10 mouse cellular contexts compared by ENCODE assay signal in genomic region chr6:84590961-84591745, GRCm38 (mm10). TPM values are rescaled to one million over a fixed set of nuclear protein-coding genes. Genes with fewer than 3 reads are reported as not detected.
DNase-seq lines count a peak whose midpoint lies in the region; ATAC-seq and TF ChIP-seq lines count a peak whose summit lies in the region.
"Had no signal": no experiment of that assay in that cellular context is flagged by ENCODE, and none has a peak within 500 bp of the region (broad histone marks: within the 10 kb centered on the region; RNA-seq: fewer than 3 reads in every experiment).

No protein-coding gene starts in this region.

- no peak for TF ChIP-seq CTCF in cerebellum, adult 2 months (IDR thresholded peaks at IDR 0.05; ENCODE audit: borderline replicate concordance, insufficient read depth, low read depth, low read length)

- TF ChIP-seq POLR2A in cerebellum, adult 2 months (IDR thresholded peaks at IDR 0.05; ENCODE audit: borderline replicate concordance, insufficient read depth, low read length), result no peak

- DNase-seq in heart, postnatal 14 days, result peak; percentile 3 to 17
- peak; percentile 11 to 20 for DNase-seq in right cerebral cortex, postnatal 10 days (ENCODE audit: low spot score in 2 of 2)
- no peak for DNase-seq in right cerebral cortex, postnatal 14 days
- DNase-seq in cerebellum, adult 2 months, result no peak
- no peak for DNase-seq in right cerebral cortex, postnatal 25 days

- H3K9ac ChIP-seq in heart, embryonic 11.5 days (ENCODE audit: low read depth, low read length), result no peak overlapping the region
- H3K9ac ChIP-seq in intestine, embryonic 16.5 days (ENCODE audit: low read depth, low read length), result no peak overlapping the region
- H3K9ac ChIP-seq in stomach, embryonic 14.5 days (replicated peaks; ENCODE audit: low read depth, low read length), result no peak overlapping the region

- no peaks in the 10 kb centered on the region for H3K36me3 ChIP-seq in heart, embryonic 11.5 days (ENCODE audit: control insufficient read depth, insufficient read depth, low read length)
- no peaks in the 10 kb centered on the region for H3K36me3 ChIP-seq in intestine, embryonic 16.5 days (ENCODE audit: control insufficient read depth, insufficient read depth, low read length)
- H3K36me3 ChIP-seq in stomach, embryonic 14.5 days (ENCODE audit: control insufficient read depth, insufficient read depth, low read length), result no peaks in the 10 kb centered on the region
- H3K36me3 ChIP-seq: embryonic facial prominence, embryonic 13.5 days had no signal

- no peaks in the 10 kb centered on the region for H3K9me3 ChIP-seq in heart, embryonic 11.5 days (replicated peaks; ENCODE audit: control insufficient read depth, low read length)
- H3K9me3 ChIP-seq in intestine, embryonic 16.5 days (ENCODE audit: control insufficient read depth, low read length), result no peaks in the 10 kb centered on the region
- no peaks in the 10 kb centered on the region for H3K9me3 ChIP-seq in stomach, embryonic 14.5 days (ENCODE audit: control insufficient read depth, low read depth, low read length)
- H3K9me3 ChIP-seq: embryonic facial prominence, embryonic 13.5 days had no signal

- H3K4me1 ChIP-seq in heart, embryonic 11.5 days (ENCODE audit: control insufficient read depth, insufficient read depth, low read length), result peaks cover 16% of the 10 kb centered on the region
- peaks cover 35% of the 10 kb centered on the region for H3K4me1 ChIP-seq in intestine, embryonic 16.5 days (ENCODE audit: control insufficient read depth, insufficient read depth, low read length)
- peaks cover 27% of the 10 kb centered on the region for H3K4me1 ChIP-seq in stomach, embryonic 14.5 days (ENCODE audit: control insufficient read depth, insufficient read depth, low read length)
- H3K4me1 ChIP-seq in cerebellum, adult 2 months (ENCODE audit: control insufficient read depth, insufficient read depth, low read length), result no peaks in the 10 kb centered on the region; the same call in 1 of the 2 replicates

- H3K4me3 ChIP-seq in heart, embryonic 11.5 days (ENCODE audit: low read depth, low read length), result no peak overlapping the region
- no peak overlapping the region for H3K4me3 ChIP-seq in intestine, embryonic 16.5 days (ENCODE audit: low read length)
- no peak overlapping the region for H3K4me3 ChIP-seq in stomach, embryonic 14.5 days (ENCODE audit: low read depth, low read length)
- H3K4me3 ChIP-seq in cerebellum, adult 2 months (replicated peaks; ENCODE audit: insufficient read depth, low read depth, low read length), result no peak overlapping the region
- H3K4me3 ChIP-seq: heart, adult 2 months had no signal

- H3K27ac ChIP-seq in heart, embryonic 11.5 days (ENCODE audit: low read depth, low read length), result no peak overlapping the region
- no peak overlapping the region for H3K27ac ChIP-seq in intestine, embryonic 16.5 days (ENCODE audit: low read length)
- H3K27ac ChIP-seq in stomach, embryonic 14.5 days (ENCODE audit: low read length), result peak overlapping the region; percentile 11; the same call in 1 of the 2 replicates
- H3K27ac ChIP-seq in cerebellum, adult 2 months (ENCODE audit: insufficient read depth, low read length), result no peak overlapping the region
- H3K27ac ChIP-seq: embryonic facial prominence, embryonic 13.5 days; heart, adult 2 months had no signal

- H3K4me2 ChIP-seq in heart, embryonic 11.5 days, result no peak overlapping the region
- no peak overlapping the region for H3K4me2 ChIP-seq in intestine, embryonic 16.5 days (ENCODE audit: low read depth, low read length)
- H3K4me2 ChIP-seq in stomach, embryonic 14.5 days (replicated peaks; ENCODE audit: low read depth, low read length), result no peak overlapping the region

- no peak for ATAC-seq in heart, embryonic 11.5 days (replicated peaks; ENCODE audit: insufficient number of reproducible peaks, low FRiP score, low TSS enrichment)
- peak; percentile 15; the same call in 1 of the 2 replicates for ATAC-seq in intestine, embryonic 16.5 days
- no peak for ATAC-seq in stomach, embryonic 14.5 days (ENCODE audit: insufficient number of reproducible peaks, insufficient read depth, low FRiP score, low read depth)

- H3K27me3 ChIP-seq in heart, embryonic 11.5 days (ENCODE audit: control insufficient read depth, insufficient read depth, low read length), result peaks cover 41% of the 10 kb centered on the region
- H3K27me3 ChIP-seq in intestine, embryonic 16.5 days (replicated peaks; ENCODE audit: control insufficient read depth, insufficient read depth, low read length), result peaks cover 37% of the 10 kb centered on the region
- H3K27me3 ChIP-seq in stomach, embryonic 14.5 days (ENCODE audit: control insufficient read depth, insufficient read depth, low read length), result 0 out of 2 replicates have a peak, but pooled peaks cover 14% of the 10 kb centered on the region
- H3K27me3 ChIP-seq in cerebellum, adult 2 months (ENCODE audit: control insufficient read depth, insufficient read depth, low read length), result peaks cover 11% of the 10 kb centered on the region; the same call in 1 of the 2 replicates

- WGBS in heart, embryonic 11.5 days (ENCODE audit: insufficient replicate concordance), result 49% methylated on average over 6 of the region's 6 CpGs
- WGBS in intestine, embryonic 16.5 days, result 35% methylated on average over 6 of the region's 6 CpGs
- WGBS in stomach, embryonic 14.5 days, result 35% methylated on average over 6 of the region's 6 CpGs
- 43% methylated on average over 6 of the region's 6 CpGs for WGBS in cerebellum, adult 2 months

- intact Hi-C loops in heart, postnatal 14 days (cut with DNase I), result loop anchor here (5.0 kb wide), 2 partner anchors 426 to 494 kb away; no protein-coding TSS in a partner anchor

RNA-seq across cellular contexts. Expression of gene Cyp26b1, which starts 2.6 kb away (rescaled TPM):
- 1 to 10 TPM; 2.1 to 2.7 TPM for total RNA-seq in heart, postnatal 14 days (2021)
- 1.3 and 1.7 TPM in 2 replicates for polyA plus RNA-seq in heart, embryonic 11.5 days (2014; fragmentation: Nextera tagmentation; extraction: Ambion mirVana)
- 1.5 and 1.8 TPM in 2 replicates for polyA plus RNA-seq in intestine, embryonic 16.5 days (2015; fragmentation: Nextera tagmentation; extraction: Ambion mirVana)
- 1.1 and 1.2 TPM in 2 replicates for polyA plus RNA-seq in stomach, embryonic 14.5 days (2014; fragmentation: Nextera tagmentation; extraction: Ambion mirVana)
- polyA plus RNA-seq in cerebellum, adult 2 months (2012; rRNA removed), result 13.6 and 14.5 TPM in 2 replicates

Comparison
In these comparisons a context has a peak if more than half of its experiments do, and no peak if none do; other contexts are left out.
1. DNase-seq: peak in heart, postnatal 14 days (2 of 2) and right cerebral cortex, postnatal 10 days (2 of 2); none in right cerebral cortex, postnatal 14 days (single experiment), cerebellum, adult 2 months (0 of 2) and right cerebral cortex, postnatal 25 days (single experiment).